Mouse (Mus musculus): Measurements from ENCODE around the gene 5330417C22Rik. TPM values are rescaled to one million over a fixed set of nuclear protein-coding genes. Genes with fewer than 3 reads are reported as not detected.

The 5330417C22Rik gene
- polyA plus RNA-seq, 1 experiment from 2014 or later = 10.8 TPM

DNA sequence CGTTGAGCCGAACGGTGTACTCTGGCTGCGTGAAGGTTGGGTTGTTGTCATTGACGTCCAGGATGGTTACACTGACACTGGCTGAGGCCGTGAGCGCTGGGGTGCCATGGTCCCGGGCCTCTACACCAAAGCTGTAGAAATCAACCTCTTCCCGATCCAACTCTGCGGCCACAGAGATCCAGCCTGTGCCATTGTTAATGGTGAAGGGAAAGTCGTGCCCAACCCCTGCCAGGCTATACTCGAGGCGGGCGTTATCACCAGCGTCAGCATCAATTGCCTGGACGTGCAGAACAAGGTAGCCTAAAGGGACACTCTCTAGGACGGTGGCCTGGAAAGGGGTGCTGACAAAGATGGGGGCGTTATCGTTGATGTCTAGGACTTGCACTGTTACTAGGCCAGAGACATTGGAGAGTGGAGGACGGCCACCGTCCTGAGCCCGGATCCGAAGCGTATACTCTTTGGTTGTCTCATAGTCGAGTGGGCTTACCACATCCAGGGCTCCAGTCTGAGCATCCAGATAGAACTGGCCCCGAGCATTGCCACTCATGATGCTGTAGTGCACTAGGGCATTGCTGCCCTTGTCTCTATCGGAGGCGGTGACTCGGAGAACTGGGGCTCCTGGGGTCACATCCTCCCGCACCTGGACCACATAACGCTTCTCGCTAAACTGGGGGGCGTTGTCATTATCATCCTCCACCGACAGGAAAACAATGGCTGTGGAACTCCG lies 122.5 kb downstream of the 5330417C22Rik start:
- no peaks in the 10 kb centered on the region; the same call in 1 of the 2 replicates for H3K27me3 ChIP-seq (replicated peaks; ENCODE audit: control insufficient read depth, insufficient read depth, low read length)
- no peak for TF ChIP-seq CTCF (IDR thresholded peaks at IDR 0.05; ENCODE audit: low read depth)
- WGBS = 97% methylated on average over 35 of the region's 35 CpGs
- no peak overlapping the region for H3K9ac ChIP-seq (ENCODE audit: low read depth, low read length)
- H3K36me3 ChIP-seq (ENCODE audit: control insufficient read depth, insufficient read depth) = no peaks in the 10 kb centered on the region
- H3K9me3 ChIP-seq (ENCODE audit: control insufficient read depth) = no peaks in the 10 kb centered on the region
- peak overlapping the region; percentile 23 for H3K27ac ChIP-seq (ENCODE audit: low read depth, low read length)
- no peak for ATAC-seq
- H3K4me2 ChIP-seq (replicated peaks; ENCODE audit: low read depth) = no peak overlapping the region
- H3K4me3 ChIP-seq (ENCODE audit: low read depth, low read length) = no peak overlapping the region
- H3K4me1 ChIP-seq (replicated peaks; ENCODE audit: control insufficient read depth, insufficient read depth, low read length) = peaks cover 7% of the 10 kb centered on the region; the same call in 1 of the 2 replicates

DNA sequence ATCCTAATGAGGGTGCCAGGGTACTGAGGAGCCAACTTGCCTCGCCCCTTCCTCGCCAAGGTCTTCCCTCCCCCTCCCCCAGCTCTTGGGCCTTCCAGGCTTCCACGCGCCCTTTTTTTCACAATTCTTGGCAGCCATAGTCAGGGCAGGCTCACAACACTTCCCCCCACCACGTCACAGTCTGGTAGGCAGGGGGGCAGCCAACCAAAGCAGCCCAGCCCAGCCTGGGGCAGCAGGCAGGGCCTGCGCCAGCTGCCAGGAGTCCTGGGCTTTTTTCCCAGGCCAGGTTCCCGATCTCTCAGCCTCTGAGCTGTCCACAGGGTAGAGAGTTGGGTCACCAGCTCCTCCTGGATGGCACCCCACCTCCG lies 124.6 kb downstream of the 5330417C22Rik start:
- 74% methylated on average over 8 of the region's 8 CpGs for WGBS
- Histone ChIP-seq H3K4me3 (ENCODE audit: low read depth, low read length) (no peak overlapping the region), H3K9me3 (ENCODE audit: control insufficient read depth) (no peaks in the 10 kb centered on the region), H3K27ac (ENCODE audit: low read depth, low read length) (no peak overlapping the region), H3K27me3 (replicated peaks; ENCODE audit: control insufficient read depth, insufficient read depth, low read length) (no peaks in the 10 kb centered on the region; the same call in 1 of the 2 replicates), H3K36me3 (ENCODE audit: control insufficient read depth, insufficient read depth) (no peaks in the 10 kb centered on the region), H3K9ac (ENCODE audit: low read depth, low read length) (no peak overlapping the region), H3K4me2 (replicated peaks; ENCODE audit: low read depth) (no peak overlapping the region), H3K4me1 (replicated peaks; ENCODE audit: control insufficient read depth, insufficient read depth, low read length) (peaks cover 7% of the 10 kb centered on the region; the same call in 1 of the 2 replicates)
- TF ChIP-seq CTCF (IDR thresholded peaks at IDR 0.05; ENCODE audit: low read depth) = no peak
- ATAC-seq = no peak

DNA sequence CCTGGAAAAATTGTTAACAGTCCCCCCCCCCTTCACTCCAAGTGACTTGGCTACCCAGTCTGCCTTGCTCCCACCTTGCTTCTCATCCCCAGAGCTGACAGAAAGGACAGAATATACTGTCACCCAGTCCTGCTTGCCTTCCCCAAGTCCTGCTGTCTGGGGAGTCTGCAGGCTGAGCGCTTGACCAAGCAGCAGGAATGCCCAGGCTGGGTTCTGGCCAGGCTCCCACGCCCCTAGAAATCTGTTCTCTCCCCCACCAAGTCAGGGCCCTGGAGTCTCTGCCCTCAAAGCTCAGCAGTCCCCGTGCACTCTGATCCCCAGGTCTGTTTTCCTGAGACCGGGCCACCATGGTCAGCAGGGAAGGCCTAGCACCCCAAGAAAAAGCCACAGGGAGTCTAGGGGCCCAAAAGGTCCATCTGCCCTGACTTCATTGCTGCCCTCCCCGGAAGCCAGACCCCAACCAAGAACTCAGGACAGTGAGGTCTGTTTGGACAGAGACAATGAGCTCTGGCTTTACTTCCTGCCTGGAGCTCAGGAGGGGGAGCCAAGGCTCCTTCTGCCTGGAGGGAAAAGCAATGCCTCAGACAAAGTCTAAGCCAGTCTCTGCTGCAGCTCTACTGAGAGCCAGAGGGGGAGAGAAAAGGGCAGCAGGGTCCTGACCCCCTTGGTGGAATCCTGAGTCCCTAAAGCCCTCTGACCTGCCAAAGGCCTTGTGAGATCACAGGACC lies 125.1 kb downstream of the 5330417C22Rik start:
- Histone ChIP-seq H3K4me3 (ENCODE audit: low read depth, low read length) (no peak overlapping the region), H3K9ac (ENCODE audit: low read depth, low read length) (no peak overlapping the region), H3K4me1 (replicated peaks; ENCODE audit: control insufficient read depth, insufficient read depth, low read length) (peaks cover 7% of the 10 kb centered on the region; the same call in 1 of the 2 replicates), H3K4me2 (replicated peaks; ENCODE audit: low read depth) (no peak overlapping the region), H3K9me3 (ENCODE audit: control insufficient read depth) (no peaks in the 10 kb centered on the region), H3K27ac (ENCODE audit: low read depth, low read length) (no peak overlapping the region), H3K27me3 (replicated peaks; ENCODE audit: control insufficient read depth, insufficient read depth, low read length) (no peaks in the 10 kb centered on the region; the same call in 1 of the 2 replicates), H3K36me3 (ENCODE audit: control insufficient read depth, insufficient read depth) (no peaks in the 10 kb centered on the region)
- 57% methylated on average over 5 of the region's 5 CpGs for WGBS
- no peak for ATAC-seq
- TF ChIP-seq CTCF (IDR thresholded peaks at IDR 0.05; ENCODE audit: low read depth) = no peak

DNA sequence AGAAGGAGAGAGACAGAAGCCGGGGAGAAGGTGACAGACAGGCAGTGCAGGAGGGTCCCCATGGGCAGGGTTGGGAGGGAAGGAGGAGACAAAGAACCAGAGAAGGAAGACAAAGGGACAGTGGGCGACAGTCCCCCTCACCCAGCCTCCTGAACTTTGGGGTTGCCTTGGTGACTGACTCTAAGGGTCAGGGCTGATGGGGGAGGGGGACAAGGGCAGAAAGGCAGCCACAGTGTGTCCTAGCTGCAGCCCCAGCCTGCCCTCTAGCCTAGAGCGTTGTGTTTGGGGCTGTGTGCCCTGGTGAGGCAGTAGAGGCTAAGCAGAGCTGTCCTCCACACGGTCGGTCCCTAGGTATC lies 126.0 kb downstream of the 5330417C22Rik start:
- H3K4me3 ChIP-seq (ENCODE audit: low read depth, low read length) = no peak overlapping the region
- no peak for TF ChIP-seq CTCF (IDR thresholded peaks at IDR 0.05; ENCODE audit: low read depth)
- no peak for ATAC-seq
- no peak overlapping the region for H3K9ac ChIP-seq (ENCODE audit: low read depth, low read length)
- 37% methylated on average over 5 of the region's 5 CpGs for WGBS
- no peak overlapping the region for H3K27ac ChIP-seq (ENCODE audit: low read depth, low read length)
- no peaks in the 10 kb centered on the region; the same call in 1 of the 2 replicates for H3K27me3 ChIP-seq (replicated peaks; ENCODE audit: control insufficient read depth, insufficient read depth, low read length)
- no peaks in the 10 kb centered on the region for H3K36me3 ChIP-seq (ENCODE audit: control insufficient read depth, insufficient read depth)
- H3K4me1 ChIP-seq (replicated peaks; ENCODE audit: control insufficient read depth, insufficient read depth, low read length) = peaks cover 3% of the 10 kb centered on the region; the same call in 1 of the 2 replicates
- no peak overlapping the region for H3K4me2 ChIP-seq (replicated peaks; ENCODE audit: low read depth)
- no peaks in the 10 kb centered on the region for H3K9me3 ChIP-seq (ENCODE audit: control insufficient read depth)

DNA sequence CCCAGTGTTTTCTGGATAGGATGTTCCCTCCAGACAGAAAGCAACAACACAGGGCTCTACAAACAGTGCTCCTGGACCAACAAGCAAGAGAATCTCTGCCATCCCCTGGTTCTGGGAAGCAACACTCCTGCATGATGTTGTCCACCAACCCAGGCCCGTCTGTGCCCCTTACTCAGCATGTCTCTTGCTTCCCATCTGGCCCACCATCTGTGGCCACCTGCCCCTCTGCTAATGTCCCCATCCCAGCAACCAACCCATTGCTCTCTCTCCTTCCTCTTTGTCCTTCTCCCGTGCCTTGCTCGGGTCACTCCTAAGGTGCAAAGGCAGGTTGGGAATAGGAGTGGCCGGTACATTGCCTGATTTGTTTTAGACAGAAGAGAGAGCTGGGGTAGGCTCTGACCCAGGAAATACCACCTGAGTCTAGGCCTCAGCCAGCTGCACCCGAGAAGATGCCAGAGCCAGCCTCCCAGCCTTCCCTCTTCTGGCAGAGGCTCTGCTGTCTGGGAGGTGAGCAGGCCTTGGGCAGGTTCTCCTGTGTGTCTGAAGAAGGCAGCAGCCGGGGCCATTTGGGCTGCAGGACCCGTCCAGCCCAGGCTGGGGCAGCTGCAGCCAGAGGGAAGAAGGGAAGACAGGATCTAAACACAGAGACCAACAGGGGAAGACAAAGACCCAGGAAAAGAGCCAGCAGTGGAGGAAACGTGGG lies 126.5 kb downstream of the 5330417C22Rik start:
- Histone ChIP-seq H3K4me1 (replicated peaks; ENCODE audit: control insufficient read depth, insufficient read depth, low read length) (no peaks in the 10 kb centered on the region), H3K9me3 (ENCODE audit: control insufficient read depth) (no peaks in the 10 kb centered on the region), H3K4me3 (ENCODE audit: low read depth, low read length) (no peak overlapping the region), H3K4me2 (replicated peaks; ENCODE audit: low read depth) (no peak overlapping the region), H3K27ac (ENCODE audit: low read depth, low read length) (no peak overlapping the region), H3K36me3 (ENCODE audit: control insufficient read depth, insufficient read depth) (no peaks in the 10 kb centered on the region), H3K27me3 (replicated peaks; ENCODE audit: control insufficient read depth, insufficient read depth, low read length) (no peaks in the 10 kb centered on the region; the same call in 1 of the 2 replicates), H3K9ac (ENCODE audit: low read depth, low read length) (no peak overlapping the region)
- no peak for TF ChIP-seq CTCF (IDR thresholded peaks at IDR 0.05; ENCODE audit: low read depth)
- no peak for ATAC-seq
- WGBS = 67% methylated on average over 8 of the region's 8 CpGs

DNA sequence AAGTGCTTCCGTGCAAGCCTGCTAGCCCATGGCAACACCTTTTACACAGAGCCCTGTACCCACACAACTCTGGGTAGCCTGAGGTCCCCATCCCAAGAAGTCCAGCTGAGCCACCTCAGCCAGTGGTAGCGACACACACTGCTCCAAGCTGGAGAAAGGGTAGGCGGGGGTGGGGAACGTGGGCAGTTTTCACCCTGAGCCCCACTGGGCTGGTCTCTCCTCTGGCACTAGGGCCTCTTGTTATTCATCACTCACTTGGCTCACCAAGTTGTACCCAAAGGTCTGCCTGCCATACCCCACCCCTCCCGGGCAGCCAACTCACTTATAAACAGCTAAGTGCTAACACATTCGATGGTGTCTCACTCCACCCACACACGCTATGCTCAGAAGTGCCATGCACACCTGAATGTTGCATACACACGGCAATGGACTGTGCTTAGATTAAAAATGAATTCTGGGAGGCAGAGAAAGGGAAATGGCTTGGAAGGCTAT lies 127.8 kb downstream of the 5330417C22Rik start:
- no peaks in the 10 kb centered on the region for H3K4me1 ChIP-seq (replicated peaks; ENCODE audit: control insufficient read depth, insufficient read depth, low read length)

More for the DNA sequence above, 127.8 kb downstream of the 5330417C22Rik start:
- no peak overlapping the region for H3K9ac ChIP-seq (ENCODE audit: low read depth, low read length)
- no peak overlapping the region for H3K4me3 ChIP-seq (ENCODE audit: low read depth, low read length)
- TF ChIP-seq CTCF (IDR thresholded peaks at IDR 0.05; ENCODE audit: low read depth) = no peak
- no peak overlapping the region for H3K4me2 ChIP-seq (replicated peaks; ENCODE audit: low read depth)
- ATAC-seq = no peak
- H3K27me3 ChIP-seq (replicated peaks; ENCODE audit: control insufficient read depth, insufficient read depth, low read length) = no peaks in the 10 kb centered on the region
- 90% methylated on average over 8 of the region's 8 CpGs for WGBS
- H3K36me3 ChIP-seq (ENCODE audit: control insufficient read depth, insufficient read depth) = no peaks in the 10 kb centered on the region
- H3K27ac ChIP-seq (ENCODE audit: low read depth, low read length) = no peak overlapping the region
- H3K9me3 ChIP-seq (ENCODE audit: control insufficient read depth) = no peaks in the 10 kb centered on the region
